Mouse (Mus musculus): Measurements from ENCODE around the gene 4930550C14Rik.

The 4930550C14Rik gene

DNA sequence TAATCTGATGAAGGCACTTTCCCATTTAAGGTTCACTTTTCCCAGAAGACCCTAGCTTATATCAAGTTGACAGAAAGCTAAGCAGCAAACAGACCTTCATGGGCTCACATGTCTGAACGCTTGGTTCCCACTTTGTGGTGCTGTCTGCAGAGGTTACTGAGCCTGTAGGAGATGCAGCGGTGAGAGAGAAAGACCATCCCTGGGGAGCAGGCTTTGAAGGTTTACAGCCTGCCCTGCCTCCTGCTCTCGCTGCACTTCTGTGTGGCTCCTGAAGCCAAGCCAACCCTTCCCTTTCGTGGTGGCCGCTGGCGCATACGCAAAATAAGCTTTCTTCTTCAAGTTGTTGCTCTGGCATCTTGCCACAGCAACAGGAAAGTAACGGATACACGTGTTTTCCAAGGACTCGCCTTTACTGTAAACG is at the start of gene 4930550C14Rik:
4930550C14Rik (plus strand) TSS at position 35 of the 421 bp plus-strand sequence.
- no peak for DNase-seq

DNA sequence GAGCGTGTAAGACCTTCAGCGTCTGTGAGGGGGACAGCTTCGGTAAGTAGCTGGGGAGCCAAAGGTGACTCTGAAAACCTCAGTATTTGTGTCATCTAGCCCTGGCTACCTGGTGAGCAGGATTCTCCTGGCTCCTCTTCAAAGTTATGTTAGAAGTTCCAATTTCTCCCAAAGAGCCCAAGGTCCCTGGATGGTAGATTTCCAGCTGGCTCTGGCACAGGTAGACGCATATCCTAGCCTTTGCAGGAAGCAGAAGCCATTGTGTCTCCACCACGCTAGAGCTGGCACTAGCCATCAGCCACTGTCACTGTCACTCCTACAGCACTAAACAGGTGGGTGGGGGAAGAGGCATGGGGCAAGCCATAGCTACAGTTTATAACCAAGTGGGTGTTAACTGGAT is 49.0 kb upstream of the 4930550C14Rik start:
- DNase-seq, result no peak

DNA sequence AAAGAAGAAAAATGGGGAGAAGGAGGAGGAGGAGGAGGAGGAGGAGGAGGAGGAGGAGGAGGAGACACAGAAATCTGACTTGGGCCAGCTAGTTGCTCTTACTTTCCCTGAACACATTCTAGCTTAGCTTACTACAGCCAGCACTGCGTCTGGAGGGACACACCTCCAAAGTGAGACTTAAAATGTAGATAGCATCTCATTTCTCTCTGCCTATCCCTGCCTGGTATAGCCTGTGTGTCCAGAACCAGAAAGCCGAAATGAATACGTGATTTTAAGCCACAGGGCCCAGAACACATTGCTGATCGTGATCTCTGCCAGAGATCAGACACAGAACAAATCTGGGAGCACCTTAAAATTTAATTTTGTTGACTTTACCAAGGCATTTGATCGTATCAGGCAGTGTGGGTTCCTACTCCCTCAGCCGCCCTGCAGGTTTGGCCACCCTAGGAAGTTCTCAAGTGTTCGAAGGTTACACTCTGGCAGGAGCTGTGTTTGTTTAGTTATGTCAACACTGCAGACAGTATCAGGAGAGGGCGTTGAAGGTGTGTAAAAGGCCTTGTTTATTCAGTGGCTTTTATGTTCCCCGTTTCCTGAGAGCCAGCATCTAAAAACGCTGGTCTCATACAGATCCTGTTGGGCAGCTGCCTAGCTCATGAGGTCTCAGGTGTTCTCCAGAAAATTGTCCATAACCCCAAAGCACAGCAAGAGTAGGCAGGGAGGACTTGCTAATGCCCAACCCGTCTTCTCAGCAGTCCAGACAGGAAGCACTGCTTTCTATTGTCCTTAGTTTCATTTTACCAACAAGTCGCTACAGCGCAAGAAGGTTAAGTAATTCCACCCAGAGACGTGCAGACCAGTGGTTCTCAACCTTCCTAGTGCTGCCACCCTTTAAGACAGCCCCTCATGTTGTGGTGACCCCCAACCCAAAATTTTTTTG is 45.6 kb upstream of the 4930550C14Rik start:
- DNase-seq, result no peak

DNA sequence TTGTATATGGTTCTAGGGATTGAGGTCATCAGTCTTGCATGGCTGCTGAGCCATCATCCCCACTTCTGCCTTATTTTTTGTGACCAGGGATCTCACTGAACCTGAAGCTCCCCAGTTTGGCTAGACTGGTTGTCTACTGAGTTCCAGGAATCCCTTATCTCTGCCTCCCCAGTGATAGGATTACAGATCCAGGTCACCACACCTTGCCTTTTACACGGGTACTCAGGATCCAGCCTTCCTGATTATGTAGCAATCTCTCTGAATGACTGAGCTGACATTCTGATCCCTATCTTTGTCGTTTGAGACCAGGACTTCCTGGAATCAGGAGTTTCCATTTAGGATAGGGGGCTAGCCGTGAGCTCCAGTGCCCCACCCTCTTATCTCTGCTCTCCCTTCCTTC is 30.8 kb upstream of the 4930550C14Rik start:
- DNase-seq, result no peak

DNA sequence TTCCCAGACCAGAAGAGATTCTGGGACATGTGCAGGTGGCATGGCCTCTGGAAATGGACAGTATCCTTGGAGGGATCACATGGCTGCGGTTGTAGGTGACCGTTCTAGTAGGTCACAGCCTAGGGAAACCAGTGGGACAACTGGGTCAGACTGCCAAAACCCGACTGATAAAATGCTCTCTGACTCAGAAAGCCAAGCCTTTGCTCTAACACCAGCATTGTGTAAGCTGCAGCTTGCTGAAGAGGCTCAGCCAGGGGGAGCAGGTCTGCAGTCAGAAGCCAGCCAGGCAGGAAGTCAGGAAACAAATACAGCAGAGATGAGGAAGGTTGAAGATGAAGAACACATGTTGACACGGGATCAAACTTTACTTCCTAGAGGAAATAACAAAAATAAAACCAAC is 26.2 kb upstream of the 4930550C14Rik start:
- no peak for DNase-seq

DNA sequence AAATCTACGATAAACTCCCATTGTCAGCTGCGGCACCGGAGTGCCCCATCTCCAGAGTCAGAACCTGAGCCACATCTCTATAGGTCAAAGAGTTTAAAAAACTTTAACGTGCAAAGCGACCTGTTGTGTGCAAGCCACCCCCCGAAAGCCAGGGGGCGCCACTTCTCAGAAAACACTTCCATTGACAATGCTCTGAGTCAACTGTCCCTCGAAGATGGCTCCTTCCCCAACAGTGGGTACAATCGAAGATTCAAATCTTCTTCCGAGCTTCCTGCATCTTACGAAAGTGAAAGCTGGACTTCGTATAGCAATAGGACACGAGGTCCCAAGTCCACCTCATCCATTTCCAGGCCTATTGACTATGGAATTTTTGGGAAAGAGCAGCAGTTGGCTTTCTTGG is 25.3 kb upstream of the 4930550C14Rik start:
- peak; percentile 23 to 33 for DNase-seq

DNA sequence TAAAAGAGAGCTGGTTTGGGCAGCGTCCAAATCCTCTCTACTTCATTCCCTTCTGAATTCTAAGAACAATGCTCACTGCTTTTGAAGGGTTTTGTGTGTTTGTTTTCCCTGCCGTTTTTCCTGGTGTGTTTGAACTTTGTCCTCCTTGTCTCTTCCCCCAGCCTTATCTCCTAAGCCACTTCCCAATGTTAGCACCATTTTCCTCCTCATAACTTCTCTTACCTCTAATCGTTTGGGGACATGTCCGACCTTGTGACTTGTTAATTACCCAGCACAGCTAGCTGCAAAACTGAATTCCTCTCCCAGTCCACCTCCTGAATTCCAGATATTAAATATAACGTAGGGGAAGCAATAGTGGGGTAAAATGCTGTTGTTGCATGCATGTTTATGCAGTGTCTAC is 24.5 kb upstream of the 4930550C14Rik start:
- DNase-seq, result no peak

DNA sequence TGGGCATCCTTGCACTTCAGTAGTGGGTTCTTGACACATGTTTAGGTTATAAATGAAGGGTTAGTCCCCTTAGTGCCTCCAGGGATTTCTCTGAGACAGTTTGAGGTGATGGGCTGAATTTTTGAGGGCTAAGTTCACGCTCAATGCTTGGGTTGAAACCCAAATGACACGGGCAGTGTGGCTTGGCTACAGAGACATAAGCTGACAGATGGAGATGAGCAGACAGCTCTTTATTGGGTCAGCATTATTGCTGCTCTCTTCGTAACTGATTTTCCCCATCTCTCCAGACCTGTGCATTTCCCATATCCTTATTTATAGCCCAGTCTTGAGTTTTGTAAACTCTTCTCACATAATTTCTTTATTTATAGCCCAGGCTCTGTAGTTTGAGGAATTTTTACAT is 24.0 kb upstream of the 4930550C14Rik start:
- no peak for DNase-seq

DNA sequence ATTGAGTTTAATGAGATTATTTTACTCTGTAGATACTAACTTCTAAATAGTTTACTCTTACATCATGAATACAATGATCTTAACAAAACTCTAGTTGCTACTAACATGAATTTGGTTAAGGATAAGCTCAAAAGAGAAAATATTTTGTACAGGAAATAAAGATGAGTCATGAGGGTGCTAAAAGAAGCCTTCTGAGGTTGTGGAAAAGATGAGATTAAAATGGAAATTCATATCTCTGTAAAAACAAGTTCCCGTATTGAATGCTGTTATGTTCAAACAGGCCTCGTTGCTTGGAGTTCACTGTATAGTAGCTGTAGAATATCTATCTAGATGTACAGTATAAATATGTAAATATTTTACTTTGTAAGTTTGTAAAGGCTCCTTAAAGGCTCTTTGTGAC is 21.5 kb upstream of the 4930550C14Rik start:
- DNase-seq, result no peak

DNA sequence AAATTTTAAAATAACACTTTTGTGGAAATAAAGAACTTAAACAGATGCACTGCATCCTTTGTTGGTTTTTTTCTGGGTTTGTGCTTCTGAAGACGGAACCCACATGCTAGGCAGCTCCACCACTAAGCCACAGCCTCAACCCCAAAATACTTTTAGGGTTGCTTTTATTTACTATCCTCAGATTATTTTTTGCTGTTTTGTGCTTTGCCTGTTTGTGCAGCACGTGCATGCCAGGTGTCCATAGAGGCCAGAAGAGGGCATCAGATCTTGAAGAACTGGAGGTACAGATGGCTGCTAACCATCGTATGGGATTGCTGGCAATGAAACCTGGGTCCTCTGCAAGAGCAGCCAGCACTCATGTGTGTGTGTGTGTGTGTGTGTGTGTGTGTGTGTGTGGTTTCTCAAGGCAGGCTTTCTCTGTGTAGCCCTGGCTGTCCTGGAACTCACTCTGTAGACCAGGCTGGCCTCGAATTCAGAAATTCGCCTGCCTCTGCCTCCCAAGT is 21.0 kb upstream of the 4930550C14Rik start:
- no peak for DNase-seq

DNA sequence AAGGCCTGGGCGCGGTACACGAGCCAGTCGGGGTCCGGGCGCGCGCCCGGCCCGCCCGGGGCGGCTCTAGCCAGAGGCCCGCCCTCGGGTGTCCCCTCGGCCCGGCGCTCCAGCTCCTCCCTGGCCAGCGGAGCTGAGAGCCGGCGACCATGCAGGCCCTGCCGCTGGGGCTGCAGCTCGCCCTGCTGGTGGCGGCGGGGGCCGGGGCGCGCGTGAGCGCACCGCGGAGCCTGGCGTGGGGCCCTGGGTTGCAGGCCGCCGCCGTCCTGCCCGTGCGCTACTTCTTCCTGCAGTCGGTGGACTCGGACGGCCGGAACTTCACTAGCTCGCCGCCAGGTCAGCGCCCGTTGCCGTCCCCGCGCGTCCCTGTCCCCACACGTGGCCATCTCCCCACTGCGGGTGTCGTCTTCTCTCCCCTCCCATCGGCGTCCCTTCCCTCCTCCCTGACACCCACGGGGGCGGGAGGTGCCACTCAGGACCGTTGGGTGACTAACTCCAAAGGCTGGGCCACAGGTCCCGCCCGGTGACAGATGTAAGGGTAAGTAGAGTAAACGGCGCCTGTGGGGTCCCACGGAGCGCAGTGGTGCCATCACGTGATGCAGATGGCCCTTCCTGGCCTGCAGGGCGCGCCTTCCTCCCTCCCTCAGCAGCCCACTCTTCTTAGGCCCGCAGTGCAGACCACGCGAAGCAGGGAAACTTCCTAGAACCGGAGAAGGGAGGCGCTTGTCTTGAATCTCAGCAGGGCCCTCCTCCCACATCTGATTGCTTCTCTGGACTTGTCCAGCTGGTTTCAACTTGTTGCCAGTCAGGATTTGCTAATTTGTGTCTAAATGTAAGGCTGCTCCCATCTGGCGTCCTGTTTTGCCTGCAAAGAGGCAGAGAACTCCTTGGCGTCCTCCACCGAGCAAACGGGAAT is 17.9 kb upstream of the 4930550C14Rik start, which contains the start of gene Kdelc2:
Kdelc2 (plus strand) TSS at position 75 of the 916 bp plus-strand sequence.
- DNase-seq, result peak; percentile 21 to 25

DNA sequence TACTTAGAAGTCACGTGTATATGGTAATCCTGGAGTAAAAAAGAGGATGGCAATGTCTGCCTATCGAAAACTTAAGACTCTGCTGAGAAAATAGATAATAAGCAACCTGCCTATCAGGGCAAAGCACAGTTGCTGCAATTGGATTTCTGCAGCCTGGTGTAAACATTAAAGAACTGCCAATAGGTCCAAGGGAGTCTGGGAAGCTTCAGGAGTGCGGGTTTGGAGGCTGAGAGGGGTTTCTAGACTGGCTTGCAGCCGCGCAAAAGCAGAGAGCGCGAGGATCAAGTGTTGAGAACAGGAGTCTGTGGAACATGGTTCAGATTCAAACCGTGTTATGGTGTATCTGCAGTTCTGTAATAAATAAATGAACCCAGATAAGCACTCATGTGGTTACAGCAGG is 17.3 kb upstream of the 4930550C14Rik start:
- DNase-seq, result no peak

DNA sequence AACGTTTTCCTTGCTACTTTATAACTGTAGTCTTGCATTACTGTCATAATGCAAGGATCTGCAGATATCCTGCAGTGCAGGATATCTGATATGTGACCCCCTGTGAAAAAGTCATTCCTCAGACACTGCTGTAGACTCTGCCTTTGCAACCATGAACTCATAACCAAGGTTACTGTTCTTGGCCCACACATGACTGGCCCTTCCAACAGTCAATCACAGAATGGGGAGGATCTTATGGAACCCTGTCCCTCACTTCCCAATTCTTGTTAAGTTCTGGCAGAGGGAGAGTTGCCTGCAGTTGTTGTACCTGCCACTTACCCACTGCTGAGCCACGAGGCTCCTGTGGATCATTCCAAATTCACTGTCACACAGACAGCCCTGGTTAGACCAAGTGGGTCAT is 14.7 kb upstream of the 4930550C14Rik start:
- DNase-seq, result no peak

DNA sequence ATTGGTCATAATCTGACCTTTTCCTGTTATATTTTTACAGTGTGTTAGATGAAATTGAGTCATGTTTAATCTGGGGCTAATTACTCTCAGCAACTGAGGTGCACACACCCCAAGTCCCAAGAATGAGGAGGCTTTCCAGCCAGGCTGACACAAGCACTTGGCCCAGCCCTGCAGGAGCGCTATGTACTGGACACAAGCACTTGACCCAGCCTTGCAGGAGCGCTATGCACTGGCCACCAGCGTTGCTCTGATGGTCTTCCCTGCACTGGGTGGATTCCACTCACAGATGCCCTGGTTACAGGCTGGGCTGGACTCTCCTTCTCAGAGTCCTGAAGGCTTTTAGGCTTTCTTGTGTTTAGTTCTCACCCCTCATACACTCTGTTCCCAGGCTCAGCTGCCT is 13.0 kb upstream of the 4930550C14Rik start:
- DNase-seq, result no peak

DNA sequence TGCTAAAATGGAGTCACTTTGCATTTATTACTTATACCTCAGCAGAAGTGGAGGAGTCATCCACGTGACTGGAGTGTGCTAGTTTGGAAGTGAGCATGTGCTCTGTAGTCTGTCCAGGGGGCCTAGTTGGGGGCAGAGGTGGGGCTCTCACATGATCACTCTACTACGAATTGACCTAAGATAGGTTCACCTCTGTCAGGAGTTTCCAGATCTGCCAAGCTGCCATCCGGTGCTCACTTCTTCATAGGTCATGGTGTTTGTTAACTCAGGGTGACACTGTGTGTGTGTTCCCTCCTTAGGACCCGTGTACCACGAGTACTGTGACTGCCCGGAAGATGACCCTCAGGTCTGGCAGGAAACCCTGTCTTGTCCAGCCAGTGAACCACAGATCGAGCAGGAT is 12.0 kb upstream of the 4930550C14Rik start:
- DNase-seq, result no peak

DNA sequence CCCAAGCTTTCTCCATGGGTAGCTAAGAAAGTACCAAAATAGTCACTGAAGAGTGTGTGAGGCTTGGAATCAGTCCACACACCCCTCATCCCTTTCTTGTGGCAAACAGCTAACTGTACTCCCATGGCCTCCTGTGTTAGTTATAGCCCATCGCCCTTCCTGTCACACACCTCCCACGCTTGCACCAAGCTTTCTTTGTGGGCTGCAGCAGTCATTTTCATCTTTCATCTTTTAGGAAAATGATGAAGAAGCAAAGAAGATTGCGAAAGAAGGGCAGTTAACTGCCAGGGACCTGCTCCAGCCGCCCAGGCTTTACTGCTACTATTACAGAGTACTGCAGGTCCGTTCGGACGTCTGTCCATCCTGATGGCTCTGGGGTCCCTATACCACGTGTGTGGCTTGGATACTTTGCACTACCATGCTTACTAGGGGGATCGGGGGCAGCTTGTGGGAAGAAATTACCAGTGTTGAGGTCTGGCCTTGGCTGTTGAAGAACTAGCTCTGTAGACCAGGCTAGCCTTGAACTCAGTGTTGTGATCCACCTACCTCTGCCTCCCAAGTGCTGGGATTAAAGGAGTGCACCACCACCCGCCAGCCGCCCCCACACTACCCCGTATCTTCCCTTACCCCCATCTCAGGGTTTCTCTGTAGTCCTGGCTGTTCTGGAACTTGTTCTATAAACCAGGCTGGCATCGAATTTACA is 4.3 kb upstream of the 4930550C14Rik start:
- DNase-seq, result no peak

DNA sequence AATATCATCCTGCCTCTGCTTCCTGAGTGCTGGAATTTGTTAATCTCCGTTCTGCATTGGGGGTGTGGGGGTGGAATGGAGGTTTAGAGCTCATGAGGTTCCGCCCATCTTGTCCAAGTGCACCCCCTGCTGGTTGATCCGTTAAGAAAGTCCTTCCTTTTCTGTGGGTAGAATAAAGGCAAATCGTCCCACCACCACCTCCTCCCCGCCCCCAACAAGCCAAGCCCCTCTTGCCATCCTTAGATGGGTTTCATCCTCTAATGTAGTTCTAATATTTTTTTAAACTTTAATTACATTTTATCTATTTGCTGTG is 3.8 kb upstream of the 4930550C14Rik start:
- peak; percentile 53 to 63 for DNase-seq

DNA sequence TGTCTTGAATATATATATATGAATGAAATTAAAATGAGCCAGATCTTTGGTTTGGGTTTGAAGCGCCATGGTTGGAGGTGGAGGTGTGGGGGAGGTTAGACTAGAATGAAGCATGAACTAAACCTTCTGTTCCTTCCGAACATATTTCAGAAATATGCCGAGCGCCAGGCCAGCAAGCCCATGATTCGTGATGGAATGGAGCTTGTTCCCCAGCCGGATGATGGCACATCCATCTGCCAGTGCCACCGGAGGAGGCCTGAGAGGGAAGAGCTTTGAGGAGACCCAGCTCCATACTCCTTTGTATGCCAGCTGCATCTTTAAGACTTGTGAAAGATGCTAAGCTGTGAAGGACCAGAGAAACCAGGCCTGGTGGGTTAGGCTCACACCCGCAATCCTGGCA is 2.6 kb upstream of the 4930550C14Rik start:
- DNase-seq, result no peak

DNA sequence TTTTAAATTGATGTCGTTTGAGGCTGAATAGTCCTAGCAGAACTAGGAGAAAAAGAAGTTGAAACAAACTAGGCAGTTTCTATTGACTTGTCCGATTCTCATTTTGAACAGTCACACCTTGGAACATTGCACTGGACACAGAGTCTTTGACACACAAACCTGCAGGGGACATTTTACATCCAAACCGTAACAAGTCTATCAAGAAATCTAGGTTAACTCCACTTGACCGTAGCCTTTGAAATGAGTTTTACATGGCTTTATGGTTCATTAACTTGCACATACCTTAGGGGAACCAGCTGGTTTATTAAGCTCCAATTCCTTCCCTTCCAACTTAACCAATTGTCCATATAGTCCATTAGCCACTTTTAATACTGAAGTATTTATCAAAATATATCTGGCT is 1.4 kb upstream of the 4930550C14Rik start:
- DNase-seq, result no peak

DNA sequence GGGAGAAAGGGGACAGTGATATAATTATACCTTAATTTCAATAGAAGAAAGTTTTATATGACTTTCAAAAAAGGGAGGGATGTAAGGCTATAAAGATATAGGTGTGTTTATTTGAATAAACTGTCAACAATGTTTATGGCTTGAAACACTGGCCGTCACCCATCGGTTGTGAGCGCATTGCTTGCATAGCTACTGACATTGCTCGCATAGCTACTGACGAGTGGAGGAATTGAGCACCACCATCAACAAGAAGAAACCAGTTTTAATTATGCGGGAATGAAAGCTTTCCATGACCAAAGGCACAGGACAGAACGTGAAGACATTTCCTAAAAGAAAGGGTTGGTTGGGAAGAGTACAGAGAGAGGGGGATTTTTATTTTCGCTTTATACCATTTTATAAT is 979 bp upstream of the 4930550C14Rik start:
- no peak for DNase-seq

DNA sequence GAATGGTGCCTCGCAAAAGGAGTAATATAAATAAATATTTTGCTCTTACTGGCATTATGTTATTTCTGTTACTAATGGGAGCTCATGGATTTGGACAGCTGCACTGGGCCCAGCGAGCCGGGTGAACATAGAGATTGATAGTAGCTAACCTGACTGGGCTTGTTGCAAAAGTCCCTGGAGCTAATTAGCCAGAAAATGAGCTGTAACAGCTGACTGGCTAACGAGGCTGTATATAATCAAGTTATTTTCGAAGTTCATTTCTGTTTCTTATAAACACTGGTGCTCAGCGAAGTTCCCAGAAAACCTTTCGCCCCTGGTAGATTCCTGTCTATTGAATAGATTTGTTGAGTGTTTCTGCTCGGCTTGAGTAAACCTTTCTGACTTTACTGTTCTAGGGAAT is 866 bp downstream of the 4930550C14Rik start:
- no peak for DNase-seq

DNA sequence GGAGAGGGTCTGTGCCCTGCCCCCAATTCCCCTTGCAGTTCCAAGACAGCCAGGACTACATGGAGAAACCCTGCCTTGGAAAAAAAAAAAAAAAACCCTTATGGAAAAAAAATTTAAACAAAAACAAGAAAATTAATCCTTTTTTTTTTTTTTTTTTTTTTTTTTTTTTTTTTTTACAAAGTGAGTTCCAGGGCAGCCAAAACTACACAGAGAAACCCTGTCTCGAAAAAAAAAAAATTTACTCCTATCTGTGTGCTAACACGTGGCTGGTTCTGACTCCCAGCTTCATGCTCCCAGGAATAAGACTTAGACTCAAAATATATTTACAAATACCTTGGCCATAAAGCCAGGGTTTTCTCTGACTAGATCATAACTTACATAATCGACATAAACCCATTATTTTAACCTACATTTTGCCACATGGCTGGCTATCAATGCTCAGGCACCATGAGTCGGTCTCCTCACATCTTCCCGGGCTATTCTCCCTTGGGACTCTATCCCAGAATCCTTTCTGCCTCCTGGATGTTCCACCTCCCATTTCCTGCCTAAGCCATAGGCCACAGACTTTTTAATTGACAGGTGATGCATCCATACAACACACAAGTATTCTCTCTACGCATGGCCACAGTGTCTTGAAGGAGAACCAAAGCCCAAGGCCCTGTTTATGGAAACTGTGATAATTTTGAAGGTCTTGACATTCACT is 2.1 kb downstream of the 4930550C14Rik start:
- no peak for DNase-seq

Data from thymus, postnatal 36 days (tissue).